Mouse (Mus musculus): ENCODE results near the gene Catsperg1.
"Not testable (repeated sequence)": the region's sequence is repeated elsewhere in the genome, so short reads cannot be mapped to it uniquely, and the experiment has no call there.

The Catsperg1 gene

GRCm38 (mm10) chr7:29231517-29231916, 17.7 kb upstream of the Catsperg1 start:
- in situ Hi-C loops (cut with MboI, MseI), result no loop called here

DNA sequence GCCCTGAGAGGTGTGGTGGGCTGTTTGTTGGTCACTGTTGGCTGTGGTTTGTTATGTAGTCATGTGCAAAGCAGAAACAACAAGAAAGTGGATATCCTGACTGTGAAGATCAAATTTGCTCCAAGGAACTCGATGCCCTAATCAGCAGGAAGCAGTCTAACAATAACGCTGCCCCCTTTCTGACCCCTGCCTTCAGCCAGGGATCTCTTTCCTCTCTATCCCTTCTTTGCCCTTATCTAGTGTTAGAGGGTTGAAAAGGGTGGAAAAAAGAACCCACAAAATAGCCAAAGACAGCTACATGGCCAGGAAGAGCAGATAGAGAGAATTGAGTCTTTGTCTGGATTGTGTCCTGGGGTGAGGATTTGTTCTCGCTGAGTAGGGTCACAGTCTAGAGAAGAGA, 16.7 kb upstream of the Catsperg1 start:
- in situ Hi-C loops (cut with MboI, MseI), result no loop called here

- in situ Hi-C loops (cut with MboI, MseI), result no loop called here
These were observed 14.4 kb upstream of the Catsperg1 start for GRCm38 (mm10) chr7:29228202-29228601.

GRCm38 (mm10) chr7:29225520-29225919, 11.7 kb upstream of the Catsperg1 start:
- in situ Hi-C loops (cut with MboI, MseI), result no loop called here

GRCm38 (mm10) chr7:29224756-29225394, 11.0 kb upstream of the Catsperg1 start:
- in situ Hi-C loops (cut with MboI, MseI), result no loop called here

GRCm38 (mm10) chr7:29214846-29215245, 1.0 kb upstream of the Catsperg1 start:
- in situ Hi-C loops (cut with MboI, MseI), result loop anchor here (5.0 kb wide), 1 partner anchor 38 kb away; no protein-coding TSS in a partner anchor

GRCm38 (mm10) chr7:29214236-29214635, 401 bp upstream of the Catsperg1 start:
- in situ Hi-C loops (cut with MboI, MseI), result loop anchor here (5.0 kb wide), 1 partner anchor 37 kb away; no protein-coding TSS in a partner anchor

DNA sequence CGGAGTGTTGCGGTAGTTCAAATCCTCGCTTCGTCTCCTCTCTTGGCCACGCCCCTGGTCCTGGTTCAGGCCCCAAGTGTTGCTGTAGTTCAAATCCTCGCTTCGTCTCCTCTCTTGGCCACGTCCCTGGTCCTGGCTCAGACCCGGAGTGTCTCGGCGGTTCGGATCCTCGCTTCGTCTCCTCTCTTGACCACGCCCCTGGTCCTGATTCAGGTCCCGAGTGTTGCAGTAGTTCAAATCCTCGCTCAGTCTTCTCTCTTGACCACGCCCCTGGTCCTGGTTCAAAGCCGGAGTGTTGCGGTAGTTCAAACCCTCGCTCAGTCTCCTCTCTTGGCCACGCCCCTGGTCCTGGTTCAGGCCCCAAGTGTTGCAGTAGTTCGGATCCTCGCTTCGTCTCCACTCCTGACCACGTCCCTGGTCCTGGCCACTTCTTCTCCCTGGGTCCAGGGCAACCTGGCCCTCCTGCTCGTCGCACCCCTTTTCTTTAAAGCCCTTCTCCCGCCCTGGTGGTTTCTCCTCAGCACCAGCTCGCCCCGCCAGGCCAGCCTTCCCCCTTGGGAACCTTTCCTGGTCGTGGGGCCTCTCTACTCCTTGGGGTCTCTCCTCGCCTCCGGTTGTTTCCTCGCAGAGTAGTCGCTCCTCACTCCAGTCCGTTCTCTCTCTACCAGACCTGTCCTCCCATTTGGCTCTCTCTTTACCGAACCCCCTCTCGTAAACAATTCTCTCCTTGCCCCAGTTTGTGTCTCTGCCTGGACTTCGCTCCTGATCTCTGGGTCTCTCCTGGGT, 867 bp downstream of the Catsperg1 start:
- in situ Hi-C loops (cut with MboI, MseI), result loop anchor here (5.0 kb wide), 1 partner anchor 36 kb away; no protein-coding TSS in a partner anchor

- in situ Hi-C loops (cut with MboI, MseI), result loop anchor here (5.0 kb wide), 1 partner anchor 35 kb away; no protein-coding TSS in a partner anchor
These were observed 1.6 kb downstream of the Catsperg1 start for GRCm38 (mm10) chr7:29212199-29212765.

- in situ Hi-C loops (cut with MboI, MseI), result loop anchor here (5.0 kb wide), 1 partner anchor 34 kb away; no protein-coding TSS in a partner anchor
These were observed 2.2 kb downstream of the Catsperg1 start for GRCm38 (mm10) chr7:29211415-29212198.

- in situ Hi-C loops (cut with MboI, MseI), result loop anchor here (5.0 kb wide), 1 partner anchor 34 kb away; no protein-coding TSS in a partner anchor
These were observed 2.8 kb downstream of the Catsperg1 start for GRCm38 (mm10) chr7:29211013-29211412.

- in situ Hi-C loops (cut with MboI, MseI), result no loop called here
These were observed 11.3 kb downstream of the Catsperg1 start for GRCm38 (mm10) chr7:29202577-29202976.

DNA sequence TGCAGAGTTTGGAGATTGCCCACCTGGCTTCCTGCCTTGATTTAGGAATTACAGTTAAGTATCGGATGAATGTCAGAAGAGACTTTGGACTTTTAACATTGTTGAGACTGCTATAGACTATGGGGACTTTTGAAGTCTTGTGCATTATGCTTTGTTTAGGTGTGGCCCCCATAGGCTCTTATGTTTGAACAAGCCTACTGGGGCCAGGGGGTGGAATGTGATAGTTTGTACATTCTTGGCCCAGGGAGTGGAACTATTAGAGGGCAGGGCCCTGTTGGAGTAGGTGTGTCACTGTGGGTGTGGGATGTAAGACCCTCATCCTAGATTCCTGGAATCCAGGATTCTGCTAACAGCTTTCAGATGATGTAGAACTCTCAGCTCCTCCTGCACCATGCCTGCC, 19.6 kb downstream of the Catsperg1 start:
- in situ Hi-C loops (cut with MboI, MseI), result not testable (repeated sequence)

GRCm38 (mm10) chr7:29181323-29181722, 32.5 kb downstream of the Catsperg1 start:
- in situ Hi-C loops (cut with MboI, MseI), result not testable (repeated sequence)

DNA sequence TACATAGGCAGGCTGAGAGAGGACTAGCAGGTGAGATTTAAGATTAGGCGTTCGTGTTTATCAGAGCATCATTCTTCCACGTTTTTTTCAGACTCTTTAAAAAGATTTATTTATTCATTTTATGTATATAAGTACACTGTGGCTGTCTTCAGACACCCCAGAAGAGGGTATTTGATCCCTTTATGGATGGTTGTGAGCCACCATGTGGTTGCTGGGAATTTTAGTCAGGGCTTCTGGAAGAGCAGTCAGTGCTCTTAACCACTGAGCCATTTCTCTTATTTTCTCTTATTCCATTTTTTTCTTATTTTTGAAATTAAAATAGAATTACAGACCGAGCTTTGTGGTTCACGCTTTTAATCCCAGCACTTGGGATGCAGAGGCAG, 33.0 kb downstream of the Catsperg1 start:
- in situ Hi-C loops (cut with MboI, MseI), result no loop called here

- in situ Hi-C loops (cut with MboI, MseI), result no loop called here
These were observed 33.6 kb downstream of the Catsperg1 start, which contains the start of gene Psmd8 for GRCm38 (mm10) chr7:29180077-29180853. Gene Psmd8, minus strand, starts transcription at chr7:29180701.

- in situ Hi-C loops (cut with MboI, MseI), result loop anchor here (5.0 kb wide), 1 partner anchor 33 kb away; the partner anchor contains the start of gene Catsperg1
These were observed 34.5 kb downstream of the Catsperg1 start for GRCm38 (mm10) chr7:29179323-29179722.

DNA sequence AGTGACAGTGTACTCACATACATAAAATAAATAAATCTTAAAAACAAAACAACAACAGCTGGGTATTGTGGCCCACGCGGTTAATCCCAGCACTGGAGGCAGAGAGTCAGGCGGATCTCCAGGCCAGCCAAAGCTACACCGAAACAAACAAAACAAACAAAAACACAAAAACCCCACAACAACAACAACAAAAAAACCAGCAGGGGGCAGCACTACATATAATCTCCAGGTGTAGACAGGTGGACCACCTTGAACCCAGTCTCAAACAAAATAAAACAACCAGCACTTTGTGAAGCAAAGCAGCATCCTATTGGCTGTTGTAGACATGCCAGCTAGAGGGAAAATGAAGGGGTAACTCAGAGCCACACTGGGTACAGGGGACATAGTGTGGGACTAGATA, 35.7 kb downstream of the Catsperg1 start:
- in situ Hi-C loops (cut with MboI, MseI), result loop anchor here (5.0 kb wide), 1 partner anchor 34 kb away; the partner anchor contains the start of gene Catsperg1

DNA sequence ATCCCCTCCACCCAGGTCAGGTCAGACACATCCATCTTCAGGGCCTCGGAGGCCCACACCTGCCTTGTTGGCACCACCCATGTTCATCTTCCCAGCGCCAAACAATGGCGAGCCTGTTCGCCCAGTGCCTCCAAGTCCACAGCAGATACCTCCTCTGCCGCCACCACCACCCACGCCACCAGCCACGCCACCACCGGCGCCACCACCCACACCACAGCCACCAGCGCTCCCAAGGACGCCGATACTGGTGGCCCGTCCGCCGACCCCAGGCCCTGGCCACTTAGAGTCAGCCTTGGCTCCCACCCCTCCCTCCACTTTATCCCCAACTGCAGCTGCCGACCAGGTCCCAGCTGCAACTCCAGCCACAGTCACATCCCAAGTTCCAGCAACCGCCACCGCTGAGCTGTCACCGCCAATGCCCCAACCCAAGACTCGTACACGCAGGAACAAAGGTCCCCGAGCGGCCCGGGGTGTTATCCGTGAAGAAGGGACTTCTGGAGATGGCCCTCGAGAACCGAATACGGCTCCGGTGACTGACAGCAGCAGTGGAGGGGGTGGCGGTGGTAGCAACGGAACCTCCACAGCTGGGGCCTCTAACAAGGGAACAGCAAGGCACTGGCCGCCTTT, 41.3 kb downstream of the Catsperg1 start:
- in situ Hi-C loops (cut with MboI, MseI), result no loop called here

- in situ Hi-C loops (cut with MboI, MseI), result no loop called here
These were observed 42.2 kb downstream of the Catsperg1 start for GRCm38 (mm10) chr7:29171562-29172097.

All from T-helper 1 cell (primary cell).